Mouse (Mus musculus): Measurements from ENCODE around the gene Gm11020. TPM values are rescaled to one million over a fixed set of nuclear protein-coding genes. Genes with fewer than 3 reads are reported as not detected.

The Gm11020 gene
- total RNA-seq, 1 experiment from 2014 or later: not detected

GRCm38 (mm10) chr8:104339983-104340232 lies 18.5 kb downstream of the Gm11020 start:
- no peak for ATAC-seq (replicated peaks in 1 of 2; ENCODE audit: insufficient read depth in 1 of 2, low FRiP score in 2 of 2, low TSS enrichment in 1 of 2, low read depth in 1 of 2, poor library complexity in 2 of 2, severe bottlenecking in 2 of 2)

DNA sequence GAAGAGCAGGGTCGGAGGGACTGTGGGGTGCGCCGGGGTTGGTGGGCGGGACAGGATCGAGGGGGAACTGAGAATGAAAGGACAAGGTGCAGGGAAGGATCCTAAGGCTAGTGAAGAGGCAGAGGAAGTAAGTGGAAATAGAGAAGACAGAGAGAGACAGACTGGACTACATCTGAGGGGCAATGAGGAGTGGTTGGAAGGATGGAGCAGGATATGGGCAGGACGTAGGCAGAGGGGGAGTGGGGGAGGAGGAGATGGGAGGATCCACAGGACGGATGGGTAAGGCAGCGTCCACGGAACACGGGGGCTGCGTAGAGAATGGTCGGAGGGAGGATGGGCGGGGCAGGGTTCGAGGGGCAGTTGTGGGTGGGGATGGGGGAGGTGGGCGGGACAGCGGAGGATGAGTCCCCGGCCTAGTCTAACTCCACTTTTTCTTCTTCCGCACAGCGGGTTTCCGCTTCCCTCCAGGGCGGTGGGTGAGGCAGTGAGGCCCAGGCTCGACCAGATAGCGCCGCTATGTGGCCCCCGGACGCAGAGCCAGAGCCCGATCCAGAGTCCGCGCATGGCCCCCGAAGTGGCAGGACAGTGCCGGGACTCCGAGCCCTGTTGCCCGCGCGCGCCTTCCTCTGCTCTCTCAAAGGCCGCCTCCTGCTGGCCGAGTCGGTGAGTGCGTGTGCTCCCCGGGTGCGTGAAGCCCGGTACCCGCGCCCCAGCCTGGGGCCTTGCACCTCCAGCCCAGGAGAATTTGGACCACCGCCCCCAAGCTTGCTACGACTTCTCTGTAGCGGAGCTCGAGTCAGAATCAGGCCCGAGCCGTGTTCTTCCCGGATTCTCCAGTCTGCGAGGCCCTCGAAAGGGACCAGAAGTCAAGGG lies 19.1 kb downstream of the Gm11020 start:
- peak; percentile 59 to 65 for ATAC-seq (replicated peaks in 1 of 2; ENCODE audit: insufficient read depth in 1 of 2, low FRiP score in 2 of 2, low TSS enrichment in 1 of 2, low read depth in 1 of 2, poor library complexity in 2 of 2, severe bottlenecking in 2 of 2)

DNA sequence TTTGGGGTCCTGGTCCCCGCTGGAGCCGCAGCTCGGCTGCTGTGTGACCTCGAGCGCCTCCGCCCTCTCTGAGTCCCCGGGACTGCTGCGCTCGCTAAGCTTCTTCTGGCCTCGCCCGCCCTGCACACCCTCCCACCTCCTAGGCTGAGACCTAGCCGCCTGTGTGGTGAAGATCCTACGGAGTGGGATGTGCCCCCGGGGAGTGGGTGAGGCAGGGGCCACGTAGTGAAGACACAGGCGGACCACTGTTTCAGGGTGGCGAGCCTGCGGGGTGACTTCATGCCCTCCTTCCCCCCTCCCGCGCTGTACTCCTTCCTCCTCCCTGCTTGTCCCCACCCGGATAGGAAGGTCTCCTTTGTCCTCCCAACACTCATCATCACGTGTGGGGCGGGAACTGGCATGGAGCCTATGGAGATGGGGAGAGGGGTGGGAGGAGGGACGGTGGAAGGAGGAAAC lies 19.8 kb downstream of the Gm11020 start:
- ATAC-seq (replicated peaks in 1 of 2; ENCODE audit: insufficient read depth in 1 of 2, low FRiP score in 2 of 2, low TSS enrichment in 1 of 2, low read depth in 1 of 2, poor library complexity in 2 of 2, severe bottlenecking in 2 of 2): peak; percentile 1 to 22; a peak in 2 of 4 replicates

DNA sequence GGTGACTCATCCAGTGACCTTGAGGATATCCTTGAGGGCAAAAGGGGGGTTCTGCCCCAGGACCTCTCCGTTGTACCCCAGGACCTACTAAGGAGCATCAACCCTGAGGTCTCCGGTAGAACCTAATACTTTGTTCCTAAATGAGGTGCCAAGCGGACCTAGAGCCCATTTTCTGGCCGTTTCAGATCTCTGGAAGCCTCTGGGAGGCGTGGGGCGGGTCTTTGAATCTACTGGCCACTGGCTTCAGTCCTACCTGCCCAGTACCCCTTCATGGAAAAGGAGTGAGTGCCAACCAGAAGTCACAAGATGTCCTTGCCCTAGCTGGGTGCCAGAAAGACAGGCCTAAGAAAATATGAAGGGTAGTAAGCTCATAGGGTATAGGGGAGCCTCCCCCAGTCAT lies 20.3 kb downstream of the Gm11020 start:
- ATAC-seq (replicated peaks in 1 of 2; ENCODE audit: insufficient read depth in 1 of 2, low FRiP score in 2 of 2, low TSS enrichment in 1 of 2, low read depth in 1 of 2, poor library complexity in 2 of 2, severe bottlenecking in 2 of 2): no peak

DNA sequence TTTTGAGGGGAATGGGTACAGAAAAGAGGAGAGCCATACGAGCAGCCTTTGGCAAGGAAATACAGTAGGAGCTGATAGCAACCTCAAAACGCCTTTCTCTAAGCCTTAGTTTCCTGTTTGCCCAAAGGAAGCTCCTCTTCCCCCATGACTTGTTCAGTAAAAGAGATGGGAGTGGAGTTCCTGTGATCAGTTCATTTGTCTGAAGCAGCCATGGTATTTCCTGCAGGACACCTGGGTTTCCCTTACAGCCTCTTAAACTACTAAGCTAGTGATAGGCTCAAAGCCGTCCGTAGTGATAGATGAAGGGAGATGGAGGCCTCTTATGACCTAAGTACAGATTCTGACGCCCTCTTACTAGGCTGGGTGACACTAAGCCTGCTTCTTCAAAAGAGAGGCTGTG lies 21.1 kb downstream of the Gm11020 start:
- ATAC-seq (replicated peaks in 1 of 2; ENCODE audit: insufficient read depth in 1 of 2, low FRiP score in 2 of 2, low TSS enrichment in 1 of 2, low read depth in 1 of 2, poor library complexity in 2 of 2, severe bottlenecking in 2 of 2): no peak

DNA sequence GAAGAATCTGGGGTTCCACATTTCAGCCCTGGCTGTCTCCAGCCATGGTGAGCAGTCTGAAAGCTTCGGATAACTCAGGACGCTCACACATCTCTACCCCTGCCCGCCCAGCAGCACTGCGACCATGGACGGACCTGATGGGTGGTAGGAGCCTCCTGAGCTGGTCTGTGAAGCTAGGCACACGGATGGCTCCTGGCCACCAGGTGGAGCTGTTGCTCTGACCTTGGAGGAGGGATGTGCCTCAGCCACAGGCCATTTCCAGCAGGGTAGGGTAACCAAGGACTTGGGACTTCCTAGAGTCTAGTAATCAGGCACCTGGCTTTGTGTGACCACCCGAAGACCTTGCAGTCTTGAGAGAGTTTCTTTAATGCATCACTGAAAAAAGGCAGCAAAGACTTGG lies 22.6 kb downstream of the Gm11020 start:
- ATAC-seq (replicated peaks in 1 of 2; ENCODE audit: insufficient read depth in 1 of 2, low FRiP score in 2 of 2, low TSS enrichment in 1 of 2, low read depth in 1 of 2, poor library complexity in 2 of 2, severe bottlenecking in 2 of 2): peak; percentile 74

DNA sequence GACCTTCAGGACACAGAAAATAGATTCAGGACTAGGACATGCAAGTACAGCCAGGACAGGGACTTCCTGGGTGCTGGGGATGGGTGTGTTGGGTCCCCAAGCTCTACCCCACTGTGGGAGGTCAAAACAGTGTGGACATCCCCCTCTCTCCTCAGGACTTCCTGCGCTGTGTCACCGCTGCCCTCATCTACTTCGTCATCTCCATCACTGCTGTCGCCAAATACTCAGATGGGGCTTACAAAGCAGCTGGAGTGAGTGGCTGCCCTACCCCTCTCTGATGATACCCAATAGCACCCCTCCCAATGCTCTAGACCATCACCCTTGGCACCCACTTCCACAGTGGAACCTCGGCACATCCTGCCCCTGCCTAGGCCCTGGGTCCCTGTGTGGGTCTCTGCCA lies 23.3 kb downstream of the Gm11020 start:
- ATAC-seq (replicated peaks in 1 of 2; ENCODE audit: insufficient read depth in 1 of 2, low FRiP score in 2 of 2, low TSS enrichment in 1 of 2, low read depth in 1 of 2, poor library complexity in 2 of 2, severe bottlenecking in 2 of 2): no peak

DNA sequence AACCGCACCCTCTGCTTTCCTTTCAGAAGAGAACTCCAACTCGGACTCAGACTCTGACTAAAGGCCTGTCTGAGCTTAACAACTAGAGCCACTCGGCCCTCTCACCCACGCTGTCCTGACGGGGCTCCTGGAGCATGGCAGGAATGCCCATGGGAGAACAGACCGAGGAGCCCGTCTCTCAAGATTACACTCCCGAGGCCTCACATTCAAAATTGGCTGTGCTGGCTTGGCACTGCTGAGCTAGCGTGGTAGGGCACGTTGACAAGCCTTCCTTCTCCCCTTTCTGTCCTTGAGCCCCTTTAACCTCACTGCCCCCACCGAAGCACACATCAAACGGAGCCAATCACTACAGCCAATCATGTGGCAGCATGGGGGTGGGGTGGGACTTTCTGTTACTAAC lies 25.3 kb downstream of the Gm11020 start:
- no peak for ATAC-seq (replicated peaks in 1 of 2; ENCODE audit: insufficient read depth in 1 of 2, low FRiP score in 2 of 2, low TSS enrichment in 1 of 2, low read depth in 1 of 2, poor library complexity in 2 of 2, severe bottlenecking in 2 of 2)

GRCm38 (mm10) chr8:104348971-104349370 lies 27.6 kb downstream of the Gm11020 start:
- no peak for ATAC-seq (replicated peaks in 1 of 2; ENCODE audit: insufficient read depth in 1 of 2, low FRiP score in 2 of 2, low TSS enrichment in 1 of 2, low read depth in 1 of 2, poor library complexity in 2 of 2, severe bottlenecking in 2 of 2)

- no peak for ATAC-seq (replicated peaks in 1 of 2; ENCODE audit: insufficient read depth in 1 of 2, low FRiP score in 2 of 2, low TSS enrichment in 1 of 2, low read depth in 1 of 2, poor library complexity in 2 of 2, severe bottlenecking in 2 of 2)
These were observed 28.7 kb downstream of the Gm11020 start for GRCm38 (mm10) chr8:104350047-104350446.

GRCm38 (mm10) chr8:104353186-104353585 lies 31.8 kb downstream of the Gm11020 start:
- peak; percentile 42 to 73; a peak in 2 of 4 replicates for ATAC-seq (replicated peaks in 1 of 2; ENCODE audit: insufficient read depth in 1 of 2, low FRiP score in 2 of 2, low TSS enrichment in 1 of 2, low read depth in 1 of 2, poor library complexity in 2 of 2, severe bottlenecking in 2 of 2)

DNA sequence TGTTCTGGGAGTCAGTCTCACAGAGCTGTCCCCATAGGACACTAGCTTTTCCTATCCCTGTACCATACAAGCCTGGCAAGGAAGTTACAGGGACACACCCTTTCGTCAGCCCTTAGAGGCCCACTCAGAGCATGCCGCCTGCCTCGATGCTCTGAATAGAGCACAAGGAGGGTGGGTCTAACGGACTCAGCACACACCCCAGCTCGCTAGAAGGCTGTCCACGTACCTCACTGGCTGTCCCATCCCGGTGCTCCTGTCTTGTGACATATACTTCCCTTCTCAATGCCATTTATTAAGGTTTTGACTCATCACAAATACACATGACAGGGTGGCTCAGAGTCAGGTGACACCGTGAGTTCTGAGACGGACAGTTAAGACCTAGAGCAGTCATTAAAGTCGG lies 33.1 kb downstream of the Gm11020 start:
- ATAC-seq (replicated peaks in 1 of 2; ENCODE audit: insufficient read depth in 1 of 2, low FRiP score in 2 of 2, low TSS enrichment in 1 of 2, low read depth in 1 of 2, poor library complexity in 2 of 2, severe bottlenecking in 2 of 2): no peak

GRCm38 (mm10) chr8:104358637-104359036 lies 37.3 kb downstream of the Gm11020 start:
- no peak for ATAC-seq (replicated peaks in 1 of 2; ENCODE audit: insufficient read depth in 1 of 2, low FRiP score in 2 of 2, low TSS enrichment in 1 of 2, low read depth in 1 of 2, poor library complexity in 2 of 2, severe bottlenecking in 2 of 2)

- ATAC-seq (replicated peaks in 1 of 2; ENCODE audit: insufficient read depth in 1 of 2, low FRiP score in 2 of 2, low TSS enrichment in 1 of 2, low read depth in 1 of 2, poor library complexity in 2 of 2, severe bottlenecking in 2 of 2): no peak
These were observed 38.5 kb downstream of the Gm11020 start for GRCm38 (mm10) chr8:104359778-104360456.

- ATAC-seq (replicated peaks in 1 of 2; ENCODE audit: insufficient read depth in 1 of 2, low FRiP score in 2 of 2, low TSS enrichment in 1 of 2, low read depth in 1 of 2, poor library complexity in 2 of 2, severe bottlenecking in 2 of 2): no peak
These were observed 44.3 kb downstream of the Gm11020 start for GRCm38 (mm10) chr8:104365695-104366094.

GRCm38 (mm10) chr8:104367398-104367797 lies 46.0 kb downstream of the Gm11020 start:
- no peak for ATAC-seq (replicated peaks in 1 of 2; ENCODE audit: insufficient read depth in 1 of 2, low FRiP score in 2 of 2, low TSS enrichment in 1 of 2, low read depth in 1 of 2, poor library complexity in 2 of 2, severe bottlenecking in 2 of 2)

DNA sequence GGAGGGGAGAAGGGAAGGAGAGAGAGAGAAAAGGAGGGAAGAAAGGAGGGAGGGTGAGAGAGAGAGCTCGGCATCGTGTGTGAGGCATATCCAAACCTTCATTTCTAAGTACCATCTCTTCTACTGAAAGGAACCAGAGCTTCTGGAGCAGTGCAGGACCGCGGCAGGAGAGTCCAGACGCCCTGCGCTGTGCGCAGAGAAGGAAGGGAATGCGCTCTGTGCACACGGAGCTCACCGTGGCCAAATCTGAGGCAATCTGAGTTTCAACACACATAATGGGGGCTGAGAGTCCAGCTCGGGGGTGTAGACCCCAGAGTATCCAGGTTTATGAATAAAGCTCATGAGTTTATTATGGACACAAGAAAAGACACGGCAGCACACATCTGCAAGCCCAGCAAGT lies 48.2 kb downstream of the Gm11020 start:
- ATAC-seq (replicated peaks in 1 of 2; ENCODE audit: insufficient read depth in 1 of 2, low FRiP score in 2 of 2, low TSS enrichment in 1 of 2, low read depth in 1 of 2, poor library complexity in 2 of 2, severe bottlenecking in 2 of 2): no peak

GRCm38 (mm10) chr8:104370071-104370470 lies 48.7 kb downstream of the Gm11020 start:
- no peak for ATAC-seq (replicated peaks in 1 of 2; ENCODE audit: insufficient read depth in 1 of 2, low FRiP score in 2 of 2, low TSS enrichment in 1 of 2, low read depth in 1 of 2, poor library complexity in 2 of 2, severe bottlenecking in 2 of 2)

DNA sequence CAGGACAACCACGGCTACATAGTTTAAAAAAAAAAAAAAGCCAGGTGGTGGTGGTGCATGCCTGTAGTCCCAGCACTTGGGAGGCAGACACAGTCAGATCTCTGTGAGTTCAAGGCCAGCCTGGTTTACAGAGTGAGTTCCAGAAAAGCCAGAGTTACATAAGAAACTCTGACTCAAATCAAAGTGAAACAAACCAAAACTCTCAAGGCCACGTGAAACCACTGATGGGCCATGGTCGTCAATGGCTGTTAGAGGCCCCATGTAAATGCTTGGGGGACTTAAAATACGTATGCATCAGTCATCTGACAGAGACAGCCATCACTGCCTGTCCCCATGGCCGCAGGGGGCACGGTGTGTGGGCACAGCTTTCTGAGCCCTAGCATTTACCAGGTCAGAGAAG lies 49.8 kb downstream of the Gm11020 start:
- no peak for ATAC-seq (replicated peaks in 1 of 2; ENCODE audit: insufficient read depth in 1 of 2, low FRiP score in 2 of 2, low TSS enrichment in 1 of 2, low read depth in 1 of 2, poor library complexity in 2 of 2, severe bottlenecking in 2 of 2)
